Mouse (Mus musculus): Measurements from ENCODE around the gene Syt1.

Gene Syt1

DNA sequence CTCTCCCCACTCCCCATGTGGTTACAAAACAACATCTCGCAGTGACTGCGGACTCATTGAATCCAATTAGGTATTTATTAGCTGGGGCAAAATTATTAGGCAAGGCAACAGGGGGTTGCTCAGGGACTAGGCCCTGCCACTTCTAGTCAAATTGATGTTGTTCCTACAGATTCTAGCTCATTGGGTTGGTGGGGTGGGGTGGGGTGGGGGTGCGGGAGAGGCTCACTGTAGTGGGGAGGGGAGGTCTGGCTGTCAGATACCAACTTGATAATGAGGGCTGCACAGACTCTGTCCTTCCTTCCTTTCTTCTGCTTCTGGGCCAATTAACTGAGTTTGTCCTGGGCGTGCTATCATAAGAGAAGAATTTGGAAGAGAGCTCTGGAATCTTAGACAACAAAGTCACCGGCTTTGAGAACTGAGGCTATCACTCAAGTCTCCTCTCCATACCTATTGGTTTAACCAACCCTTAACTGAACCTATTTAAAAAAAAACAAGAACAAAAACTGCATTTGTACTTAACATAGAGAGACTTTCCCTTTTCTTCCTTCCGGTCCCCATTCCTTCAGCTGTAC, 441.1 kb downstream of the Syt1 start:
- DNase-seq: no peak

DNA sequence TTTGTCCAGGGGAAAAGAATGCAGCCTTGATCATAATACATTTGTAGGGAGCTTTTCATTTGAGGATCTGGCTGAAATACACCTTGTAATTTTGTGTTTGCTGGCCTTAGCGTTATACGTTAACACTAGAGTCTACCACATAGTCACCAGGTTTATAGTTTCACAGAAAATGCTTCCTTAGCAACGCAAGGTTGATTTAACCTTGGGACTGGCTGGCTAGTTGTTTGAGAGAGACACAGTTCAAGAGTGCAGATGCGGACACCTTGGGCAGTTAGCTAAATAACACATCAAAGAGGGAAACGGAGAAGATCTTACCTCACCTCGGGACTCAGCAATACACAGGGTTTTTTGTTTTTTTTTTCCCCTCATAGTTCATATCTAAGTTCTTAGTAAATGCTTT, 441.9 kb downstream of the Syt1 start:
- DNase-seq: no peak

- DNase-seq: peak in 1 of 2 experiments; percentile 20
Observed at GRCm38 (mm10) chr10:108568136-108568535, 442.6 kb downstream of the Syt1 start.

DNA sequence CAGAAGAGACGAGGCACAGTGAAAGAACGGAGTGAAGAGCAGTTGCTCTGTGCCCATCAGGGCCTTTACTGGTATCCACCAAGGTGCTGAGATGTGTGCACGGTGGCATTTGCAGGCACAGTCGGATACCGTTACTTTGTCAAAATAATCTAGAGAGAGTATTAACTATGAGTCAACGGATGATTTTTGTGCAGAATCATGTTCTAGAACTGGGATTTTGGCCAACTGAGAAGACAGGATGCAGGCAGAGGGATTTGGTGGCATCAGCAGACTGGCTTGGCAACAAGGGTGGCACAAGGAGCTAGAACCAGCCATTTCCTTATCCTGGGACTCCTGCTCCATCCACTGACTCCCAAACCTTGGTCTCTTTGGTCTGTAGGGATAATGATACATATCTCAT, 443.3 kb downstream of the Syt1 start:
- peak; percentile 15 to 44 for DNase-seq

DNA sequence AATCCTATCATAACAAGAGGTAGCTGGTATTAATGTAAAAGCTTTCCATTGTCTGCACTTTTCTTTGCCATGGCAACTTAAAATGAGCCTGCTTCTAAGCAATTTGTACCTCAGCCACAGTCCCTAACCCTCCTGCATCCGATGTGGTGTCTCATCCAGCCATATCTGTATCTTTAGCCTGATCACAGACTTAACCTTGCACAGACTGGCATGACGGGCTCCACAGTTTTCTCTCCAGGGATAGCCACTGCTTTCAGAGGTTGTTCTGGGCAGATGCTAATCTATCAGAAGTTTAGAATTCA, 451.2 kb downstream of the Syt1 start:
- DNase-seq: no peak

- DNase-seq: no peak
Observed at GRCm38 (mm10) chr10:108558812-108559606, 451.8 kb downstream of the Syt1 start.

DNA sequence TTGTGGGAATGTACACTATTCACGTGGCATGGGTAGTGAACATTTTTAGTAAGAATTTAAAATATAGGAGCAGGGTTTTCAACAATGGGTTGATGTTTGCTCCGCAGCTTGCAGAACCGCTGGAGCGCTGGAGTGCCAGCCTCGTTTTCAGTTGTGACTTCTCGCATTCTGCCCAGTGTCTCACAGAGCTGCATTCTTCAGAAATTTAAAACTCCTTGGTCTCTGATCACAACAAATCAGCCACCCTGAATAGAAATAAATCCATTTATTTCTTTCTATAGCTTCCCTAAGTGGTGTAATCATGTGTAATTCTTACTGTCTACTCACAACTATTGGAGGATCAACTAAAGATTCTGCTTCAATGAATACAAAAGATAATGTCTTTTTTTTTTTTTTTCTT, 458.2 kb downstream of the Syt1 start:
- DNase-seq: no peak

GRCm38 (mm10) chr10:108545715-108546114, 465.1 kb downstream of the Syt1 start:
- DNase-seq: no peak

GRCm38 (mm10) chr10:108541555-108541954, 469.2 kb downstream of the Syt1 start:
- no peak for DNase-seq

GRCm38 (mm10) chr10:108538546-108538945, 472.2 kb downstream of the Syt1 start:
- no peak for DNase-seq

DNA sequence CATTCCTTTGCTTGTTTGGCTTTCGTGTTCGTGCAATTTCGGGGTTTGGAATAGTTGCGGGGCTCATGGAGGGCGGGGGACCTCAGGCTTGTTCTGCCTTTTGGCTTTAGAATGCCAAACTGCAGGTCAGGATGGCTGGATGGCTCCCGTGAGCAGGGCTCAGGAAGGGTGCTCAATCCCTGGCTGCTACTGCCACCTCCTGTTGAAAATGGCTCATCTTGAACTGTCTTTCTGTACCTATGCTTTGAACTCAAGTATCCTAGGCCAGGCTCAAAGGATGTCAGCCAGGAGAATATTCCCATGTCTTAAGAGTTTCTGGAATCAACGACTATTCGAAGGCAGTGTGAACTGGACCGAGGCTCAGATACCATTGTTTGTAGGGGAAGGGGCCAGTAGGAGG, 473.1 kb downstream of the Syt1 start:
- DNase-seq: peak in 1 of 2 experiments; percentile 11

DNA sequence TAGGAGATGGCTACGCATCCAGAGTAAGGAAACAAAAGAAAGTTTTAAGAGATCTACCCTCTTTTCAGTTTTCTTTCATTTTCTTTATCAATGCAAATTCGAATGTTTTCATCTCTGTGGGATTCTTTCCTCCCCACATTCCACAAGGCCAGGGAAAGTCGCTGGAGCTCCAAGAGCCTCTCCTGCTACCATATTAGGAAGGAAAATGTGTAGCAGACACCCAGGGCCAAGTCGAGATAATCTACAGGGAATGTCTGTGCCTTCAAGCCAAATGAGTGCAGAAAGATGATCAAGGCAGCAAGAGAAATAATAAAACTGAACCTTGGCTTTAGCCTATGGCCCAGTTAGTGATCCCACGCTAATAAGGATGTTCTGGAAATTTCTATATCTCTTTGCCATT, 474.9 kb downstream of the Syt1 start:
- no peak for DNase-seq

DNA sequence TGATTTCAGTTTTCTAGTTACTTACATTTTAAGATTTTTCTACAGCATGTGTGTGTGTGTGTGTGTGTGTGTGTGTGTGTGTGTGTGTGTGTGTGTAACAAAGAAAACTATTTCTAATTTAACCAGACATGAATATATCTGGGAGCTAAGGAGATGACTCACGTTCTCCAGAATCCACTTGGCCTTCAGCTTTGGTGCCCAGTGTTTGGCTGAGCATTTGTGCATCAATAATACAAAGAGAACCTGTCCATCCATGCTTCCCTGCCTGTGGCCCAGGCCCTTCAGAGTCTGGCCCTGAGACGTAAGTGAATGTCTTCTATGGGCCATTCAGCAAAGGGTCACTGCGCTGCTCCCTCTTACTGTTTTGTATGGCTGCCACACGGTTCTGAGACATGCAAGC, 476.7 kb downstream of the Syt1 start:
- no peak for DNase-seq

GRCm38 (mm10) chr10:108532916-108533315, 477.9 kb downstream of the Syt1 start:
- no peak for DNase-seq

DNA sequence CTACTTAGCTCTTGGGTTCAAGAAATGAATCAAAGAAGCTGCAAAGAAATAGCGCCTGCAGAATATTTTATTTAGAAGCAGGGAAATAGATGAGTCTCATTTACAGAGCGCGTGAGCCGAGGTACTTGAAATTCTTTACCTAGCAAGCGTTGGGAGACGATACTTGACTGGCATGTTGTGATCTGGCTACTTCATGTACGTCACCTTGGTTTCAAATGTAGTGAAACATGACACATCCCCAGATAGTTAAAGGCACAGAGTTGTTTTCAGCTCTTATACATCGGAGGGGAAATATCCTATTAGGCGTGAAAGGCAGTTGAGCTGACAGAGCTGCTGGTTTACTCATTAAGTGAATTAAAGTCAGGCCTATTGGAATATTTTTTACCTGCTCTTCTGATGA, 478.5 kb downstream of the Syt1 start:
- DNase-seq: no peak

GRCm38 (mm10) chr10:108531641-108532040, 479.1 kb downstream of the Syt1 start:
- DNase-seq: no peak

GRCm38 (mm10) chr10:108531111-108531510, 479.7 kb downstream of the Syt1 start:
- no peak for DNase-seq

DNA sequence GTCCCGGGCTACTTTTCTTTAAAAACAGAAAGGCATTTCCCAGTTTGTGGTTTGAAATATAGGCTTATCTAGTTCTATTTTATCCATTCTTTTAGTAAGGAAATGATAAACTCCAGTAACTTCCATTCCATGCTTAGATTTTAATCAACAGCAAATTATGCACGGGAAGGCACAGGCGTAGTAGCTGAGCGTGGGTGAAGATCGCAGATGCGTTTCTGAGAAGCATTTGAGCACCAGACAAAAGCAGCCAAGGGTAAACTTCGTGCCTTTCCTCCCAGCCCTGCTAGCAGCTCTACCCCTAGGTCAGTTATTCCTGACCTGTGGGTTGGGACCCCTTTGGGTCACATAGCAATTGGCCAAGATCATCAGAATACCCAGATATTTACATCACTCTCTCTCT, 482.4 kb downstream of the Syt1 start:
- DNase-seq: no peak

- no peak for DNase-seq
Observed at GRCm38 (mm10) chr10:108525506-108525905, 485.3 kb downstream of the Syt1 start.

DNA sequence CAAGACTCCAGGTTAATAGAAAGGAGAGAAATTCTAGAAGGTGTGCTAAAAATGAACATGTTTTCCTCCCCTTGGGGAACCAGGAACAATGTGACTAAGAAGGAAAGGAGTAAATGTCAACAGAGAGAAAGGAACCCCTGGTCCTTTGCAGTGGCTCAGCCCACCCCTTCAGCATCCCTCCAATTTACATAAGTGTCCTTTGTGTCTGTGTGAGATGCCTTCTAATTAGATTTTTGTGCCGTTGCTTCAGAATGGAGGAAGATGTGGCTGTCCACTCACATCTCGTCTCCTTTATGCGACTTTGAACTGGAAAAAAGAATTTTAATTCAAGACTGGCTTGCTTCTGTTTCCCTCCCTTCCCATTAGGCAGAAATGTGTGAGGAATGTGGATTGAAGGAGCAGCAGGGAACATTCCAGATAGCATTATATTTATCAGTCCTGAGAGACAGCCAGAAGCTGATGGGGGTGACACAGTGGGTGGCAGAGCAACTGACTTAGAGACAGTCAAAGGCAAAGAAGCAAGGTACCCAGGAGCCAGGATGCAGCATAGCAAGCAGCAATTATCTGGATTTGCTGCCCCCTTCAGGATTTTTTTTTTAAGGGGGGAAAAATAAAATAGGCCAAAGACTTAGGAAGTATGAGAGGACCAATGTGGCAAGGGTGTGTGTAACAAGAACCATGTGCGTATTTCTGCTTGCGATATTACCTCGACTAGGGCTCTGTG, 486.3 kb downstream of the Syt1 start:
- DNase-seq: peak; percentile 13 to 34

DNA sequence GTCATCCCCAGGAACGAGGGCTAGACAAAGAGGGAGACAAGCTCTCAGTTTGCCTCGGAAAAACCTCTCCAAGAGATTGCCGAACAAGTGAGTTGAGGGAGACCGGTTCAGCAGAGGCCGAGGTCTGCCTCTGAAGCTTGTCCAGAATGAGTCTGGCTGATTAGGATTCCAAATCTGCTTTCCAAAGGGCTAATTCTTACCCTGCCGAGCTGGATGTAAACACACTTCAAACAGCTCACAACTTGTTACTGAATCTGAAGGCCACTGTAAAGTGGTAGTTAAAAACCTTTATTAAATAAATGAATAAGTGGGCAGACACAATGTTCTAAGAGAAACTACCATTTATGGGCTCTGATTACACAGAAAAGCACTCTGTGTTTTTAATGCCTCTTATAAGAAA, 491.6 kb downstream of the Syt1 start:
- DNase-seq: no peak

- DNase-seq: no peak
Observed at GRCm38 (mm10) chr10:108517076-108517475, 493.7 kb downstream of the Syt1 start.

GRCm38 (mm10) chr10:108514671-108515070, 496.1 kb downstream of the Syt1 start:
- no peak for DNase-seq

DNA sequence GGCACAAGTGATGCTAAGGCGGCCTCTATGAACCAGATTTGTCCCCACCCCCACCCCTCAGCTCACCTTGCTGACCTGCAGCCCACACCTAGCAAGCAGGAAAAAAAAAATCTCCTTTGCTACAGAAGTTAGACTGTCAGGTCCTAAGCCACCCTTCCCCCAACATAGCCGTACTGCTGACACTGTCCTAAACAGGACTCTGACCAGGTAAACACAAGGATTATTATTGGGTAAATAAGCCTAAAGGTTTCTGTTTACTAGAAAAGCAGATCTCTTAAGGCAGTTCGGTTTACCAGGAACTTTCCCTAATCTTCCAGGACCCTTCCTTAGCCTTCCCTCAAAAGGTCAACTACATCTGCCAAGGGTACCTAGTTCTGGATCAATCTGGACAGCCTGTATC, 501.2 kb downstream of the Syt1 start:
- no peak for DNase-seq
